Comparison of ENCODE assay signal across 8 mouse cellular contexts in genomic region chr3:153723467-153724079, GRCm38 (mm10). TPM values are rescaled to one million over a fixed set of nuclear protein-coding genes. Genes with fewer than 3 reads are reported as not detected.
DNase-seq lines count a peak whose midpoint lies in the region; ATAC-seq and TF ChIP-seq lines count a peak whose summit lies in the region.

No protein-coding gene starts in this region.

- no peak for TF ChIP-seq POLR2A in olfactory bulb, adult 2 months (IDR thresholded peaks at IDR 0.05; ENCODE audit: insufficient read depth, low read depth, low read length)

- intact Hi-C loops in gastrocnemius, postnatal 36 days (cut with DNase I): no loop called here

- H3K27me3 ChIP-seq in lung, embryonic 15.5 days: no peaks in the 10 kb centered on the region
- no peaks in the 10 kb centered on the region for H3K27me3 ChIP-seq in forebrain, embryonic 16.5 days (replicated peaks; ENCODE audit: control insufficient read depth, insufficient read depth, low read length)
- H3K27me3 ChIP-seq in limb, embryonic 13.5 days: no peaks in the 10 kb centered on the region

- no peaks in the 10 kb centered on the region for H3K36me3 ChIP-seq in lung, embryonic 15.5 days
- H3K36me3 ChIP-seq in forebrain, embryonic 16.5 days (ENCODE audit: control insufficient read depth, insufficient read depth): no peaks in the 10 kb centered on the region
- no peaks in the 10 kb centered on the region for H3K36me3 ChIP-seq in limb, embryonic 13.5 days

- H3K27ac ChIP-seq in lung, embryonic 15.5 days: no peak overlapping the region
- no peak overlapping the region for H3K27ac ChIP-seq in forebrain, embryonic 16.5 days (ENCODE audit: low read length)
- no peak overlapping the region for H3K27ac ChIP-seq in limb, embryonic 13.5 days
- no peak overlapping the region for H3K27ac ChIP-seq in olfactory bulb, adult 2 months (ENCODE audit: insufficient read depth, low read depth, low read length)

- no peak overlapping the region for H3K9ac ChIP-seq in lung, embryonic 15.5 days
- no peak overlapping the region for H3K9ac ChIP-seq in forebrain, embryonic 16.5 days (replicated peaks; ENCODE audit: low read depth, low read length)
- peak overlapping the region; percentile 75; the same call in 1 of the 2 replicates for H3K9ac ChIP-seq in limb, embryonic 13.5 days

- H3K4me1 ChIP-seq in lung, embryonic 15.5 days: peaks cover 41% of the 10 kb centered on the region
- H3K4me1 ChIP-seq in forebrain, embryonic 16.5 days (replicated peaks; ENCODE audit: control insufficient read depth, insufficient read depth, low read length): peaks cover 17% of the 10 kb centered on the region
- H3K4me1 ChIP-seq in limb, embryonic 13.5 days: peaks cover 42% of the 10 kb centered on the region
- H3K4me1 ChIP-seq in olfactory bulb, adult 2 months (ENCODE audit: control insufficient read depth, insufficient read depth, low read length): peaks cover 26% of the 10 kb centered on the region

- H3K4me2 ChIP-seq in lung, embryonic 15.5 days: peak overlapping the region; percentile 93
- H3K4me2 ChIP-seq in forebrain, embryonic 16.5 days (ENCODE audit: low read length): peak overlapping the region; percentile 85
- H3K4me2 ChIP-seq in limb, embryonic 13.5 days (replicated peaks): peak overlapping the region; percentile 73

- H3K4me3 ChIP-seq in lung, embryonic 15.5 days: peak overlapping the region; percentile 70
- H3K4me3 ChIP-seq in forebrain, embryonic 16.5 days (replicated peaks; ENCODE audit: low read length): peak overlapping the region; percentile 88
- peak overlapping the region; percentile 64 for H3K4me3 ChIP-seq in limb, embryonic 13.5 days
- H3K4me3 ChIP-seq in olfactory bulb, adult 2 months (ENCODE audit: insufficient read depth, low read depth, low read length): peak overlapping the region; percentile 75

- TF ChIP-seq CTCF in olfactory bulb, adult 2 months (IDR thresholded peaks at IDR 0.05; ENCODE audit: insufficient read depth, low read depth, low read length): no peak

- no peak for ATAC-seq in lung, embryonic 15.5 days (ENCODE audit: borderline replicate concordance, extremely low read depth, low FRiP score, low TSS enrichment)
- ATAC-seq in forebrain, embryonic 16.5 days: no peak
- no peak for ATAC-seq in limb, embryonic 13.5 days (ENCODE audit: low FRiP score, low read depth)

- DNase-seq in lung, postnatal 14 days: no peak
- no peak for DNase-seq in gastrocnemius, postnatal 36 days
- DNase-seq in retina, embryonic 14.5 days (ENCODE audit: low spot score): no peak
- no peak for DNase-seq in urinary bladder, postnatal 10 days (ENCODE audit: low spot score)

- no peaks in the 10 kb centered on the region for H3K9me3 ChIP-seq in lung, embryonic 15.5 days
- no peaks in the 10 kb centered on the region for H3K9me3 ChIP-seq in forebrain, embryonic 16.5 days (ENCODE audit: control insufficient read depth, low read length)
- no peaks in the 10 kb centered on the region for H3K9me3 ChIP-seq in limb, embryonic 13.5 days

- WGBS in lung, embryonic 15.5 days: 67% methylated on average over 9 of the region's 9 CpGs
- WGBS in forebrain, embryonic 16.5 days: 81% methylated on average over 9 of the region's 9 CpGs
- 80% methylated on average over 9 of the region's 9 CpGs for WGBS in limb, embryonic 13.5 days
- 59% methylated on average over 9 of the region's 9 CpGs for WGBS in olfactory bulb, adult 2 months

RNA-seq across cellular contexts. Expression of gene St6galnac3, which starts 1.4 kb away (rescaled TPM):
- 29.3 and 31.9 TPM in 2 replicates for polyA plus RNA-seq in lung, embryonic 15.5 days (2015; fragmentation: Nextera tagmentation; extraction: Ambion mirVana)
- 23.5 and 23.7 TPM in 2 replicates for polyA plus RNA-seq in forebrain, embryonic 16.5 days (2015; fragmentation: Nextera tagmentation; extraction: Ambion mirVana)
- polyA plus RNA-seq in limb, embryonic 13.5 days (2015; fragmentation: Nextera tagmentation; extraction: Ambion mirVana): 53.7 and 54.6 TPM in 2 replicates
- polyA plus RNA-seq in olfactory bulb, adult 2 months (2012; ENCODE audit: insufficient read depth, insufficient read length, low replicate concordance, missing spikeins): not detected in 2 replicates
- 1 to 10 TPM; 1.0 to 4.0 TPM for total RNA-seq in gastrocnemius, postnatal 36 days (2021)
